Mouse (Mus musculus) forebrain, embryonic 13.5 days (tissue): ENCODE measurements around the gene Zfp54. TPM values are rescaled to one million over a fixed set of nuclear protein-coding genes. Genes with fewer than 3 reads are reported as not detected.
"Not testable (repeated sequence)": the region's sequence is repeated elsewhere in the genome, so short reads cannot be mapped to it uniquely, and the experiment has no call there.

ENCODE experiments used
- ATAC-seq: fragments of 200-750 bp; cut with Nextera tagmentation; 2 replicates; pipeline ENCODE4 v1.8.0; 2017
- H3K27ac ChIP-seq: fragments of 300-500 bp; sonication (generic); 2 replicates; pipeline ENCODE4 v1.5.1; 2015; ENCODE audit warnings: inconsistent platforms, mild to moderate bottlenecking, moderate library complexity
- H3K27me3 ChIP-seq: fragments of 300-500 bp; sonication (generic); 2 replicates; pipeline ENCODE4 v1.6.1; 2015; ENCODE audit warnings: mild to moderate bottlenecking, inconsistent platforms
- H3K36me3 ChIP-seq: fragments of 300-500 bp; sonication (generic); 2 replicates; pipeline ENCODE4 v1.6.1; 2015; ENCODE audit warnings: mild to moderate bottlenecking, inconsistent platforms; ENCODE audit not compliant: poor library complexity, severe bottlenecking
- H3K4me1 ChIP-seq: fragments of 300-500 bp; sonication (generic); 2 replicates; pipeline ENCODE4 v1.6.1; 2015; ENCODE audit warnings: inconsistent platforms
- H3K4me2 ChIP-seq: fragments of 300-500 bp; sonication (generic); 2 replicates; pipeline ENCODE4 v1.6.1; 2015; ENCODE audit warnings: inconsistent platforms, mild to moderate bottlenecking, moderate library complexity
- H3K4me3 ChIP-seq: fragments of 300-500 bp; sonication (generic); 2 replicates; pipeline ENCODE4 v1.5.1; 2015; ENCODE audit warnings: mild to moderate bottlenecking, inconsistent platforms
- H3K9ac ChIP-seq: fragments of 300-500 bp; sonication (generic); 2 replicates; pipeline ENCODE4 v1.6.1; 2015; ENCODE audit warnings: mild to moderate bottlenecking, inconsistent platforms
- H3K9me3 ChIP-seq: fragments of 300-500 bp; sonication (generic); replicated peaks from 2 replicates; pipeline ENCODE4 v1.6.1; 2016; ENCODE audit warnings: inconsistent platforms
- WGBS: fragments of 180-500 bp; shearing (Covaris S2); methylation state at CpG from one replicate; pipeline ENCODE4 v1.1.7; 2015; 5-methylcytosine and 5-hydroxymethylcytosine counted together
- polyA plus RNA-seq: library from polyadenylated mRNA; unstranded; fragments of >200 nt; fragmentation: Nextera tagmentation; extraction: Ambion mirVana; gene quantifications from 2 replicates; pipeline ENCODE4 v1.2.1, GENCODE M21; 2015

Gene Zfp54
- 3.6 and 3.9 TPM in 2 replicates for polyA plus RNA-seq

- Histone ChIP-seq H3K9ac (peak within 1 kb of the TSS; percentile 51), H3K36me3 (no peaks in the 10 kb centered on the region), H3K27ac (no peak within 1 kb of the TSS), H3K4me3 (peak within 1 kb of the TSS; percentile 43), H3K4me2 (peak within 1 kb of the TSS; percentile 75), H3K4me1 (no peaks in the 10 kb centered on the region), H3K27me3 (no peaks in the 10 kb centered on the region), H3K9me3 (no peaks in the 10 kb centered on the region)
- 1% methylated on average over 22 of the region's 22 CpGs for WGBS
- peak; percentile 99 for ATAC-seq
Observed at GRCm38 (mm10) chr17:21422664-21423599, at the start of gene Zfp54. Zfp54 (plus strand) TSS chr17:21423227.

- 65% methylated on average over 1 of the region's 1 CpGs for WGBS
- Histone ChIP-seq H3K9ac (no peak overlapping the region), H3K9me3 (no peaks in the 10 kb centered on the region), H3K36me3 (no peaks in the 10 kb centered on the region), H3K4me1 (0 out of 2 replicates have a peak, but pooled peaks cover 1% of the 10 kb centered on the region), H3K27me3 (no peaks in the 10 kb centered on the region), H3K4me3 (no peak overlapping the region), H3K27ac (no peak overlapping the region), H3K4me2 (no peak overlapping the region)
- no peak for ATAC-seq
Observed at GRCm38 (mm10) chr17:21375311-21375710, 47.7 kb upstream of the Zfp54 start.

DNA sequence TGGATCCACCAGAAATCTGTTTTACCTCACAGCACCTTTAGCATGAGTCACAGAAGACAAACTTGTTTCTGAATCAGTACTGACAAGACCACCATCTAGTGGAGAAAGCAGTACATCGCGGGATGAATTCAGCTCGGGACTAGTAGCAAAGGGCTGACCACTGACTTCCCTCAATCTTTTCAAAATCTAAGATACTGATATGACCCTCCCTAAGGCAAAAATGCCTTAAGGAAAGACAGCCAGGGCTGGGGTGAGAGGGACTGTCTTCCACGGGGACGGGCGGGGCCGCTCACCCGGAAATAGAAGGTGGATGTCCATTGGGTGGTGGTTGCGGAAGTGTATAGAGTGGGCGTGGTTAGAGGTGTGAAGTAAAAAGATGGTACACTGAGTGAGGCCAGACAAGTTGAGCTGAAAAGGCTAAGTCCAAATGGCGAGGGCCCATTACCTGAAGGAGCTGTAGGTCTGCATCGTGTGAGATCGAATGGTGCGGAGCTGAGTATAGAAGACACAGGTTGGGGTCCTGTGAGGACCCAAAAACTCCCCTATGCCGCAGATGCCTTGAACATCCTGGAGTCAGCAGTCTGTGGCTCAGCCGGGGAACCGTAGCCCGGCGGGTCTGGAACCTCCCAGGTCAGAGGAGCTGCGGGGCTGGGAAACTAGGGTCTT is 39.5 kb upstream of the Zfp54 start, which contains the start of gene Zfp677:
TSS of gene Zfp677 (plus strand) at position 358 of the 666 bp plus-strand sequence.
- 7% methylated on average over 20 of the region's 20 CpGs for WGBS
- Histone ChIP-seq H3K27ac (no peak within 1 kb of the TSS), H3K4me2 (peak within 1 kb of the TSS; percentile 72), H3K27me3 (no peaks in the 10 kb centered on the region), H3K9ac (peak within 1 kb of the TSS; percentile 54), H3K36me3 (no peaks in the 10 kb centered on the region), H3K4me1 (peaks cover 8% of the 10 kb centered on the region; the same call in 1 of the 2 replicates), H3K4me3 (peak within 1 kb of the TSS; percentile 48), H3K9me3 (no peaks in the 10 kb centered on the region)
- ATAC-seq: peak; percentile 99

DNA sequence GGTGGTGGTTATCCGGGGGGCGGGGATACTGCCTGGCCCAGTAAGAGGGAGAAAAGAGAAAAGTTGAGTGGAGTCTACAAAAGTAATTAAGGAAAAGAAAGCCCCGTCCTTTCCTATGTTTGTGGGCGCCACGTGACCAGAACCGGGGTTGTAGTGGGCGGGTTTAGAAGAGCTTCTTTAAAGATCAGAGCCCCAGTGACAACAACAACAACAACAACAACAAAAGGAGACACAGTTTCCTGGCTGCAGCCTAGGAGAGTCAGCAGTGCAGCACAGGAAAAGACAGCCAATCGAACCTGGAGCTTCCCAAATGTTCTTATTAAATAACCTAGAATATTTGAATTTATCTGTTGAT is 39.0 kb upstream of the Zfp54 start:
- H3K4me1 ChIP-seq: peaks cover 8% of the 10 kb centered on the region; the same call in 1 of the 2 replicates
- no peaks in the 10 kb centered on the region for H3K9me3 ChIP-seq
- ATAC-seq: peak; percentile 42
- peak overlapping the region; percentile 54 for H3K9ac ChIP-seq
- peak overlapping the region; percentile 48 for H3K4me3 ChIP-seq
- no peak overlapping the region for H3K27ac ChIP-seq
- WGBS: 15% methylated on average over 8 of the region's 8 CpGs
- peak overlapping the region; percentile 72 for H3K4me2 ChIP-seq
- no peaks in the 10 kb centered on the region for H3K36me3 ChIP-seq
- no peaks in the 10 kb centered on the region for H3K27me3 ChIP-seq

GRCm38 (mm10) chr17:21438806-21439400 is 15.9 kb downstream of the Zfp54 start:
- not testable (repeated sequence) for H3K4me2 ChIP-seq, H3K36me3 ChIP-seq, H3K27me3 ChIP-seq, H3K4me1 ChIP-seq, H3K4me3 ChIP-seq, H3K9me3 ChIP-seq, H3K27ac ChIP-seq, ATAC-seq, H3K9ac ChIP-seq
- WGBS: 86% methylated on average over 9 of the region's 9 CpGs

DNA sequence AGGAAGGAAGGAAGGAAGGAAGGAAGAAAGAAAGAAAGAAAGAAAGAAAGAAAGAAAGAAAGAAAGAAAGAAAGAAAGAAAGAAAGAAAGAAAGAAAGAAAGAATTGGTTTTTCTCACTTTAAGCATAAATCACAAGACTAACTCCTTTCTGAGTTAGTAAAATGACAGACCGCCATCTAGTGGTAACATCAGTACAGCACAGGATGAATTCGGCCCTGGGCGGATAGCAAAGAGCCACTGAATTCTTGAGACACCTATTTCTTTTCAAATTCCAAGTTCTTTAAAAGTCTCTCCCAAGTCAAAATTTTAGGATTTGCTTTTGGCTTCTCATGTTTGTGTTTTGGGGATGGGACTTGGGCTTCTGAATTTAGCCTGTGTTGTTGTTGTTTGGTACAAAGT is 26.6 kb downstream of the Zfp54 start:
- Histone ChIP-seq H3K9me3 (no peaks in the 10 kb centered on the region), H3K36me3 (no peaks in the 10 kb centered on the region; the same call in 1 of the 2 replicates), H3K4me1 (peaks cover 6% of the 10 kb centered on the region), H3K9ac (peak overlapping the region; percentile 60), H3K4me3 (peak overlapping the region; percentile 65), H3K27ac (peak overlapping the region; percentile 74), H3K4me2 (peak overlapping the region; percentile 64), H3K27me3 (no peaks in the 10 kb centered on the region)
- 1% methylated on average over 3 of the region's 3 CpGs for WGBS
- ATAC-seq: peak; percentile 86

- Histone ChIP-seq H3K4me2 (peak within 1 kb of the TSS; percentile 64), H3K9ac (peak within 1 kb of the TSS; percentile 60), H3K9me3 (no peaks in the 10 kb centered on the region), H3K36me3 (no peaks in the 10 kb centered on the region; the same call in 1 of the 2 replicates), H3K4me3 (peak within 1 kb of the TSS; percentile 65), H3K27ac (peak within 1 kb of the TSS; percentile 74), H3K4me1 (peaks cover 6% of the 10 kb centered on the region), H3K27me3 (no peaks in the 10 kb centered on the region)
- 0% methylated on average over 26 of the region's 26 CpGs for WGBS
- peak; percentile 99 for ATAC-seq
Observed at GRCm38 (mm10) chr17:21450138-21450704, 27.2 kb downstream of the Zfp54 start, which contains the start of gene Zfp51. Zfp51 (plus strand) TSS chr17:21450374.

DNA sequence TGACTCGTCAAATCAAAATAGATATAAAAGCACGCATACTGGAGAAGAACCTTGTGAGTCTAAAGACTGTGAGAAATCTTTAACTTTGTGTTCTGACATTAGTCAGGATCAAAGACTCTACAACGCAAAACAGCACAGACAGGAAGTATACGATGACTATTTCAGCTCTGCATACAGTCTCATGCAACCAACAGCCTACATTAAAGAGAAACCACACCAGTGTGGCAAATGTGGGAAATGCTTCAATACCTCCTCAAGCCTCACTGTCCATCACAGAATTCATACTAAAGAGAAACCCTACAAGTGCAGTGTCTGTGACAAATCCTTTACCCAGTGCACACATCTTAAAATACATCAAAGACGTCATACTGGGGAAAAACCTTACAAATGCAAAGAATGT is 40.5 kb downstream of the Zfp54 start:
- no peak for ATAC-seq
- 94% methylated on average over 5 of the region's 5 CpGs for WGBS
- peaks cover 50% of the 10 kb centered on the region for H3K36me3 ChIP-seq

DNA sequence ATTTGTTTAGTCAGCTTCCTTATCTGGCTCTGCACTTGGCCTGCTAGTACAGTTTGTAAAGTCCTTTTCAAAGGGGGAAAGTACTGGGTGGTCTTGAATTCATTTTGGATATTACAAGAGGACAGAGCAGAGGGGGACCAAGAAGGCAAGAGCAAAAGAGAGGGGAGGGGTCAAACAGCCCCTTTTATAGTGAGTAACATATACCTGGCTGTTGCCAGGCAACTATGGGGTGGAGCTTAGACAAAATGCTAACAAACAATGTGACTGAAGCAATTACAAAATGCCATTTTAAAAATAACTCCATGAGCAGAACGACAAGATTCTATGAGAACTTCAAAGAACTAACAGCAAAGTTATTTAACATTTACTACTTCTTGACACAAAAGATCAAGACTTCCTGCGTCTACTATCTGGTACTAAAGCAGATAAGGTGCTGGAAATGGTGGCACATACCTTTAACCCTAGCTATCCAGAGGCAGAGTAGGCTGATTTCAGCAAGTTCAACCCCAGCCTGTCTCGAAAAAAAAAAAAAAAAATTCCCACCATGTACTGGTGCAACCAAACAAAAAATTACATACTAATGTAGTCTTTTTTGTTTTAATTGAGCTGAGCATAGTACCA is 49.1 kb downstream of the Zfp54 start:
- H3K4me2 ChIP-seq: no peak overlapping the region
- 0 out of 2 replicates have a peak, but pooled peaks cover 5% of the 10 kb centered on the region for H3K4me1 ChIP-seq
- no peaks in the 10 kb centered on the region for H3K36me3 ChIP-seq
- ATAC-seq: no peak
- H3K9ac ChIP-seq: no peak overlapping the region
- H3K27ac ChIP-seq: no peak overlapping the region
- 65% methylated on average over 3 of the region's 3 CpGs for WGBS
- no peak overlapping the region for H3K4me3 ChIP-seq
- no peaks in the 10 kb centered on the region for H3K27me3 ChIP-seq
- H3K9me3 ChIP-seq: no peaks in the 10 kb centered on the region

More for the DNA sequence above, 40.5 kb downstream of the Zfp54 start:
- Histone ChIP-seq H3K9me3 (no peaks in the 10 kb centered on the region), H3K9ac (no peak overlapping the region), H3K27ac (no peak overlapping the region), H3K27me3 (no peaks in the 10 kb centered on the region), H3K4me1 (no peaks in the 10 kb centered on the region), H3K4me2 (no peak overlapping the region), H3K4me3 (no peak overlapping the region)

- Histone ChIP-seq H3K27ac (no peak overlapping the region), H3K4me3 (no peak overlapping the region), H3K4me1 (0 out of 2 replicates have a peak, but pooled peaks cover 5% of the 10 kb centered on the region), H3K4me2 (no peak overlapping the region), H3K9ac (no peak overlapping the region), H3K36me3 (no peaks in the 10 kb centered on the region), H3K9me3 (no peaks in the 10 kb centered on the region), H3K27me3 (no peaks in the 10 kb centered on the region)
- no peak for ATAC-seq
- 76% methylated on average over 2 of the region's 2 CpGs for WGBS
Observed at GRCm38 (mm10) chr17:21472653-21473307, 49.8 kb downstream of the Zfp54 start.
